Mouse (Mus musculus) myocyte (in vitro differentiated cells): ENCODE measurements at regions not wholly inside any gene's neighbourhood (a gene's known extent, or its start where the extent isn't known, plus 50 kb on each side); places are given as distances from the start of the nearest gene placed in this dataset.

Experiments
- H3K27me3 ChIP-seq: one replicate; pipeline ENCODE4 v1.6.1; 2011; ENCODE audit not compliant: control insufficient read depth, insufficient read depth, insufficient read length
- H3K36me3 ChIP-seq: one replicate; pipeline ENCODE4 v1.6.1; 2011; ENCODE audit not compliant: control insufficient read depth, insufficient read depth
- H3K4me2 ChIP-seq: one replicate; pipeline ENCODE4 v1.6.1; 2011; ENCODE audit warnings: low read depth, control low read depth
- H3K4me3 ChIP-seq: one replicate; pipeline ENCODE4 v1.5.1; 2011; ENCODE audit warnings: mild to moderate bottlenecking, control low read depth, moderate library complexity
- H3K79me2 ChIP-seq: one replicate; pipeline ENCODE4 v1.6.1; 2011; ENCODE audit not compliant: control insufficient read depth, insufficient read depth
- H3ac ChIP-seq: one replicate; pipeline ENCODE4 v1.6.1; 2011; ENCODE audit not compliant: control insufficient read depth, insufficient read length
- CEBPB ChIP-seq: IDR thresholded peaks from 2 replicates; pipeline ENCODE4 v1.6.1; 2011; ENCODE audit warnings: mild to moderate bottlenecking, moderate library complexity; ENCODE audit not compliant: poor library complexity, insufficient read depth, severe bottlenecking
- E2F4 ChIP-seq: IDR thresholded peaks from one replicate; pipeline ENCODE4 v1.6.1; 2011; ENCODE audit warnings: mild to moderate bottlenecking, control low read depth, moderate library complexity; ENCODE audit not compliant: insufficient read depth
- MAX ChIP-seq: IDR thresholded peaks from one replicate; pipeline ENCODE4 v1.6.1; 2011; ENCODE audit warnings: low read depth, mild to moderate bottlenecking, control low read depth
- MYOD1 ChIP-seq, 3 experiments: IDR thresholded peaks; one replicate each; pipeline ENCODE4 v1.6.1; 2011; ENCODE audit warnings: control low read depth in 2 of 3, low read depth in 2 of 3, mild to moderate bottlenecking in 2 of 3, moderate library complexity in 1 of 3; ENCODE audit not compliant: insufficient read length in 2 of 3, control insufficient read depth in 1 of 3
- MYOG ChIP-seq, 3 experiments: IDR thresholded peaks; one replicate each; pipeline ENCODE4 v1.6.1; 2011; ENCODE audit warnings: control low read depth in 2 of 3, low read depth in 2 of 3, mild to moderate bottlenecking in 2 of 3; ENCODE audit not compliant: insufficient read length in 2 of 3, control insufficient read depth in 1 of 3, insufficient read depth in 1 of 3
- POLR2A ChIP-seq: IDR thresholded peaks from one replicate; pipeline ENCODE4 v1.6.1; 2011; ENCODE audit warnings: low read depth, mild to moderate bottlenecking, control low read depth, moderate library complexity; ENCODE audit not compliant: insufficient read length
- POLR2AphosphoS2 ChIP-seq: IDR thresholded peaks from one replicate; pipeline ENCODE4 v1.6.1; 2011; ENCODE audit warnings: low read depth, control low read depth; ENCODE audit not compliant: insufficient read length
- REST ChIP-seq: IDR thresholded peaks from one replicate; pipeline ENCODE4 v1.6.1; 2011; ENCODE audit warnings: mild to moderate bottlenecking, control low read depth, moderate library complexity; ENCODE audit not compliant: insufficient read depth, insufficient read length
- SRF ChIP-seq: IDR thresholded peaks from one replicate; pipeline ENCODE4 v1.6.1; 2011; ENCODE audit warnings: low read depth; ENCODE audit not compliant: control insufficient read depth, insufficient read length
- TCF12 ChIP-seq: IDR thresholded peaks from one replicate; pipeline ENCODE4 v1.6.1; 2011; ENCODE audit warnings: mild to moderate bottlenecking, control low read depth; ENCODE audit not compliant: poor library complexity, insufficient read depth, severe bottlenecking
- TCF3 ChIP-seq: IDR thresholded peaks from one replicate; pipeline ENCODE4 v1.6.1; 2011; ENCODE audit warnings: low read depth, control low read depth; ENCODE audit not compliant: insufficient read length
- USF1 ChIP-seq: IDR thresholded peaks from one replicate; pipeline ENCODE4 v1.6.1; 2011; ENCODE audit warnings: low read depth, mild to moderate bottlenecking, control low read depth, moderate library complexity

- H3K27me3 ChIP-seq = no peaks in the 10 kb centered on the region
- H3ac ChIP-seq = no peak overlapping the region
- H3K4me2 ChIP-seq = no peak overlapping the region
- no peaks in the 10 kb centered on the region for H3K79me2 ChIP-seq
- H3K36me3 ChIP-seq = no peaks in the 10 kb centered on the region
- no peak for TF ChIP-seq POLR2A
- TF ChIP-seq REST = peak; percentile 56
- no peak for TF ChIP-seq MYOD1 (IDR thresholded peaks at IDR 0.05; ENCODE audit: control insufficient read depth in 1 of 3, insufficient read length in 2 of 3, low read depth in 2 of 3)
- H3K4me3 ChIP-seq = no peak overlapping the region
These were observed 123.8 kb downstream of the Fam161a start for GRCm38 (mm10) chr11:23131122-23131521.

- H3K27me3 ChIP-seq = no peaks in the 10 kb centered on the region
- TF ChIP-seq TCF12 (no peak), REST (peak; percentile 56)
- no peak overlapping the region for H3ac ChIP-seq
- no peak overlapping the region for H3K4me3 ChIP-seq
- no peaks in the 10 kb centered on the region for H3K79me2 ChIP-seq
- no peak overlapping the region for H3K4me2 ChIP-seq
- no peaks in the 10 kb centered on the region for H3K36me3 ChIP-seq
These were observed 124.2 kb upstream of the Xpo1 start for GRCm38 (mm10) chr11:23131632-23132031.

- Histone ChIP-seq H3ac (no peak overlapping the region), H3K4me2 (peak overlapping the region; percentile 18), H3K79me2 (no peaks in the 10 kb centered on the region), H3K36me3 (no peaks in the 10 kb centered on the region), H3K4me3 (no peak overlapping the region), H3K27me3 (peaks cover 5% of the 10 kb centered on the region)
- no peak for TF ChIP-seq TCF12
- no peak for TF ChIP-seq MYOD1 (IDR thresholded peaks at IDR 0.05; ENCODE audit: control insufficient read depth in 1 of 3, insufficient read length in 2 of 3, low read depth in 2 of 3)
- TF ChIP-seq MAX = no peak
- TF ChIP-seq USF1 = no peak
- TF ChIP-seq MYOG (IDR thresholded peaks at IDR 0.05; ENCODE audit: control insufficient read depth in 1 of 3, insufficient read depth in 1 of 3, insufficient read length in 2 of 3, low read depth in 2 of 3) = no peak
- TF ChIP-seq CEBPB = no peak
- TF ChIP-seq TCF3 = no peak
- TF ChIP-seq REST = no peak
- TF ChIP-seq POLR2A = no peak
These were observed 115.3 kb upstream of the Xpo1 start for GRCm38 (mm10) chr11:23140429-23141099.

GRCm38 (mm10) chr11:23141100-23141837, 114.6 kb upstream of the Xpo1 start:
- no peak overlapping the region for H3ac ChIP-seq
- no peak overlapping the region for H3K4me2 ChIP-seq
- H3K4me3 ChIP-seq = no peak overlapping the region
- H3K36me3 ChIP-seq = no peaks in the 10 kb centered on the region
- peaks cover 5% of the 10 kb centered on the region for H3K27me3 ChIP-seq
- TF ChIP-seq TCF3 (no peak), REST (no peak), E2F4 (no peak), MAX (no peak), POLR2AphosphoS2 (no peak), CEBPB (no peak), POLR2A (no peak)
- no peaks in the 10 kb centered on the region for H3K79me2 ChIP-seq

GRCm38 (mm10) chr11:23148048-23148596, 107.7 kb upstream of the Xpo1 start:
- Histone ChIP-seq H3K36me3 (no peaks in the 10 kb centered on the region), H3K79me2 (no peaks in the 10 kb centered on the region), H3ac (no peak overlapping the region), H3K27me3 (peaks cover 8% of the 10 kb centered on the region), H3K4me3 (no peak overlapping the region), H3K4me2 (no peak overlapping the region)
- no peak for TF ChIP-seq TCF12
- TF ChIP-seq POLR2A = no peak
- TF ChIP-seq USF1 = no peak
- TF ChIP-seq SRF = no peak
- TF ChIP-seq REST = no peak
- TF ChIP-seq TCF3 = no peak
- no peak for TF ChIP-seq MAX
- no peak for TF ChIP-seq MYOD1 (IDR thresholded peaks at IDR 0.05; ENCODE audit: control insufficient read depth in 1 of 3, insufficient read length in 2 of 3, low read depth in 2 of 3)
- TF ChIP-seq MYOG (IDR thresholded peaks at IDR 0.05; ENCODE audit: control insufficient read depth in 1 of 3, insufficient read depth in 1 of 3, insufficient read length in 2 of 3, low read depth in 2 of 3) = no peak
- no peak for TF ChIP-seq CEBPB
- no peak for TF ChIP-seq E2F4
- no peak for TF ChIP-seq POLR2AphosphoS2
